Mouse (Mus musculus): ENCODE results near the gene Med8.

Med8 gene

DNA sequence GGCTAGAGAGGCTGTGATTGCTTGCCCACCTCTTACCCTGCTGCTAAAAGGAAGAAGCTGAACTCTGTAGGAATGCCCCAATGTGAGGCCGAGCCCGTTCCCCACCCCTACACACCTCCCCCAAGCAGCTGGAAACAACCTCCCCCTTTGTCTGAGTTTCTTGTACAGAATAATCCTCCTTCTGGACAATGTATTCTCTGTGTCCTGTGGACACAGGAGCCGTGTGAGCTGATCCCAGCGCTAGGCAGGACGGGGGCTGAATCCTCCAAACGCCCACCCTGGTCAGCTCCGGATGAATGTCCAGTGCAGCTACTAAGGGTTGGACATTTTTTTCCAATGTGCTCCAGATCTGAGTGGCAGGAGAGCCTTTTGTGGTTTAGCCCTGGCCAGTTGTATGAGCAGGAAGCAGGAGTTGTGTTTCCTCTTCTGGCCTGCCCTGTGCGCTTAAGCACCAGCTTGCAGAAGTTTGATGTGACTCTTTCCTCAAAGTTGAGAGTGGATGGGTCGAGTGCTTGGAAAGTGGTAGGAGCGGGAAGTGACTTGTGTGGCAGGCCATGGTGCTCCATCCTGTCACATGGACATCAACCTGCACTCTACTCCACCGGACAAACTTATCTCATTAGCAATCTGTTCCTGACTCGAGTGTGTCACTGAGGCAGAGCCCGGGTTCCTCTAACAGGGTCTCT, 8.1 kb downstream of the Med8 start:
- DNase-seq: no peak

DNA sequence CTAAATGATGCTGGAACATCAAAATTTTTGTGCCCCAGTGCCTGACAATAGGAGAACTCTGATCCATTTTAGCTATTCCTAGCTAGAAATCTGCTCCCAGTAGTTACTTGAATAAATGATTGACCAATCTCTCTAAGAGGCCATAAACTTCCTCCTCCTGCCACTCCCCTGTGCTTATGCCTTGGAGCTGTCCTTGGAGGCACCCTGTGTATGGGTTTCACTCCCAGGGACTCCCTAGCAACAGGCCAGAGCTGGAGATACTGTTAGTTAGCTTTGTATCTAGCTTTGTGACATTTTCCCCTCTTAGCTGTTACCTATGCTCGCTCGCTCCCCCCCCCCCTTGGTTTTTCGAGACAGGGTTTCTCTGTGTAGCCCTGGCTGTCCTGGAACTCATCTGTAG, 12.2 kb downstream of the Med8 start:
- no peak for DNase-seq

DNA sequence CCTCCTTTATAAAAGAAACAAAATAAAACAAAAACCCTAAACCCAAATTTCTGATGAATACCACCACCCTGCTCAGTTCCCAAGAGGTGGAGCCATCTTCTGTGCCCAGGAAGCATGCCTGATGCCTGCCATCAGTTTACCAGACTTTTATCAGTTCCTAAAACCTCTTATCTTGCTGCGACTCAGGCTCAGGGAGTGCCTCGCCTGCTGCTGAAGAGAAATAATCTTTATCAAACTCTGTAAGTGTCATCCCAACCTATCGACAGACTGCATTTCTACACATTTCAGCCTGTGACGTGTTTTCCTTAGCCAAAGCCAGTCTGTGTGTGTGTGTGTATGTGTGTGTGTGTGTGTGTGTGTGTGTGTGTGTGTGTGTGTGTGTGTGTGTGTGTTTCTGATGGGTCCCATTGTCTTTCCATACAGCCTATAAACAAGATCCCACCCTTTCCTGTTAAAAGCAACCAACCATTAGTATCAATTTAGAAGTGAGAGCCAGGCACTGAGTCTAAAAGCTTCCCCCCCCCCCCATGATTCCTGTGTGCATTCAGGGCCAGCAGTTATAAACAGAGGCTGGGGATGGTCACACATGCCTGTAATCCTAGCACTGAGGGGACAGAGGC, 15.5 kb downstream of the Med8 start:
- no peak for DNase-seq

DNA sequence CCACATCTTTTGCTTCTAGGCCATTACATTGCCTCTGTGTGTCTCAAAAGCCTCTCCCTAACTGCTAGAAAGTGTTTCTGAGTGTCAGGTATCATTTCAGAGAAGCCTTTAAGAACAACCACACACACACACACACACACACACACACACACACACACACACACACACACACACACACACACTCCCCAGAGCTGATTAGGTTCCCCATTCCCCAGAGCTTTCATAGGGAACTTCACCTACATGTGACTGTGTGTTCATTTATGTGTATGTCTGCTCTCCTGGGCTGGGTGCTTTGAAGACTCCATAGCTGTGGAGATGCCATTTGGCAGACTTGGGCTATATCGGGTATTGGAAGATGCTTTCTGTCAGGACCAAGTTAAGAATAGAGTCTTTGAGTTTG, 16.2 kb downstream of the Med8 start:
- DNase-seq: no peak

DNA sequence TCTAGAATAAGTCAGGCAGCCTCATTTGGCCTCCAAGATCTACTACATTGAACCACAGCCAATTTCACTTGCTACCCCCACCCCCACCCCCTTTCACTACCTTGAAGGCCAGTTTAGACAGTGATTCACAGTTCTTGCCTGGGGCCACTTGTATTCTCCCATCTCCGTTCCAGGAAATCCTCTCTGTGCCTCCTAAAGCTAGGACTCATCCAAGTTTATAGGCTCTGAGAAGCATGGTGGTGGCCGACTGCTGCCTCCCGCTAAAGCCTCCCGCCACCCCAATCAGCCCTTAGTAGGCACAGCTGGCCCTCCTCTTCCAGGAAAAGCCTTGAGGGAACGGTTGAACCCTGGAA, 18.3 kb downstream of the Med8 start:
- DNase-seq: no peak

DNA sequence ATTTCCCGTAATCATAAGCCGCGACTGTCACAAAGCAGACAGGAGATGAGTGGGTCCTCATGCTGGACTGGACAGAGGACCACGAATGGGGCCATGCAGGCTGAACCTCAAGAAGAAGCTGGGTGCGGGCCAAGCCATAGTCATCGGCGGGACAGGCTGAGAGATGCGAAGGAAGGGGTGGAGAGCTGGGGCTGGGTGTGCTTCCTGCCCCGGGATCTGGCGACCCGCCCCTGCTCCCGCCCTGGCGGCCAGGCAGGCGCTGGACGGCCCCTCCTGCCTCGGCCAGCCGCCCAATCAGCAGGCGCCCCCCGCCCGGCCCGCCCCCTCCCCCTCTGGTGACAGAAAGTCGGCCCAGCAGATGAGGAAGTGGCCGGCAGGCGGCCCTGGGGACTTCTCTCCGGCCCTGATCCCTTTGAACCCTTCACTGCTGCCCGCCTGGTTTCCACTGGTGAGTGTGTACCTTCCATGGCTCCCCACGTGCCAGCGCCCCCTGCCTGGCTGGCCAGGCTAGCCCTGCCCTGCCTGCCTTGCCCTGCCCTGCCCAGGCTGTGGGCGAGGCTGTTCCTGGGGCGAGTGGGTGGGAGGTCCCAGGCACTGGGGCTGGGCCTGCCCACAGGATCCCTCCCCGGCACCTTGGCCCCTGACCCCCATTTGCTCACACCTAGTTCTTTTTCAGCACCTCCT, 18.8 kb downstream of the Med8 start, which contains the start of gene Elovl1:
Gene Elovl1 (plus strand): TSS at position 326 of the 684 bp plus-strand sequence.
- DNase-seq: peak; percentile 81 to 85

DNA sequence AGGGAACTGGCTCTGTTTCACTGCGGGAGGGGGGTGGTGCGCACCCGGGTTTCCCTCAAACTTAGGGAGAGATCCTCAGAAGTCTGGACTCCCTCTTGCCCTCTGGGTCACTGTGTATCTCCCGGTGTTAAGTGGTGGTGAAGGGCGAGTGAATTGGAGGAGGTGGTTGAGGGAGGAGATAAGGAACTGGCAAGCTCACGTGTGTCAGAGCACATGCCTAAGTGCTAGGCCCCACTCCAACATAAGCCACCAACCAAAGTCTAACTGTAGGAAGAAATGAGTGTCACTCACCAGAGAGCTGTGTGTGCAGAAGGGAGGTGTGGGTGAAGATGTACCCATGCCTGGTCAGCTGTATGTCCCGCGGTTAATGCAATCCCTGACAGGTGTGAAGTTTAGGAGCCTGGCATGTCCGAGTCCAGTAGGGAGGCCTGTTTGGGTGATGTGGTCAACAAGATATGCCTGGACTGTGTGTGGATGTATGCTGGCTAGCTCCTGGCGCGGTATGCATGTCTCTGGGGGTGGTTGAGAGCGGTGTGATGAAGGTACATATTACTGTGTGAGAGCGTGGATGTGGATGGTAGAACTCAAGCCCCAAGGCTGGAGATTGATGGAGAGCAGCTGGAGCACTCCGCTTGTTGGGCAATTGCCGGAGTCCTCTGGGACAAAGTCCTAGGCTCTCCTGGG, 19.5 kb downstream of the Med8 start:
- no peak for DNase-seq

DNA sequence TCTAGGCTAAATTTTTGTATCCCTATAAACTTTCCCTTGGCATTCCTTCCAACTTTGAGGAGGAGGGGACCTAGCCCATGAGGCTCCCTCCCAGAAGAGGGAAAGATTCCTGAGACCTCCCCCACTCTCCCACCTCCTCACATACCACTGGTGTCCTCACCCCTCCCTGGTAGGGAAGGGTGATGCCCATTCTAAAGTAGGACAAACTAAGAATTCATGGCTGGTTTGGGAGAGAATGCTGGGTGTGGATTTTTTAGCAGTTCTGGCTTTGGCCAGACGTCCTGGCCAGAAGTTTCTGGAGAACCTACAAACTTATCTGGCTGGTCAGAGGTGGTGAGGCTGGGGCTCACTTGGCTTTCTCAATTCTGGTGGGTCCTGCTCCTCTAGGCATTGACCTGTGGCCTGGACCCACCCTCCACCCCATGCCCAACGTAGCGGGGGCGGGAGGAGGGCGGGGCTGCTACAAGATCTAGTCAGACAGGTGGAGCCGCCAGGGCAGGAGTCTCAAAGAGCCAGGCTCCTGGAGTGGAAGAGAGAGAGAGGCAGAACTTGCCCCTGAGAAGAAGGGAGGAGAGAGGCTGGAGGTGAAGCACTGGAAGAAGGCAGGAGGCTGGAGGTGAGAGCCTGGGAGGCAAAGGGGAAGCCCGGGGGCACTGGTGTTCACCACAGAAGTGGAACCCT, 20.2 kb downstream of the Med8 start:
- no peak for DNase-seq

DNA sequence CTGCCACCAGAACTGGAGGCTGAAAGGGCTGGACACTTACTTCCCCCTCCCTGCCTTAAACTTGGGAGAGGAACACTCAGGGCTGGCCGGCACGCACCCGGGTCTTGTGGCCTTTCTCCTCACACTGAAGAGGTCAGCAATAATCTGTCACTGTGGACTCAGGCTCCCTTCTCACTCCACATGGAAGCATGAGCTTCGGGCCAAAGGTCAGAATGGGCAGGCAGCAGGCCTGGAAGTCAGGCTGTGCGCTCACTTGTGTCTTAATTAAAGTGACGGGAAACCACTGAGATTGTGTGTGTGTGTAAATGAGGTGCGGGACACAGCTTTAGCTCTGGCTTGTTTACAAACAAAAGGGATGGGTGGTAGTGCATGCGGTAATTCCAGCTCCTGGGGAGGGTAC, 23.2 kb downstream of the Med8 start:
- DNase-seq: no peak

DNA sequence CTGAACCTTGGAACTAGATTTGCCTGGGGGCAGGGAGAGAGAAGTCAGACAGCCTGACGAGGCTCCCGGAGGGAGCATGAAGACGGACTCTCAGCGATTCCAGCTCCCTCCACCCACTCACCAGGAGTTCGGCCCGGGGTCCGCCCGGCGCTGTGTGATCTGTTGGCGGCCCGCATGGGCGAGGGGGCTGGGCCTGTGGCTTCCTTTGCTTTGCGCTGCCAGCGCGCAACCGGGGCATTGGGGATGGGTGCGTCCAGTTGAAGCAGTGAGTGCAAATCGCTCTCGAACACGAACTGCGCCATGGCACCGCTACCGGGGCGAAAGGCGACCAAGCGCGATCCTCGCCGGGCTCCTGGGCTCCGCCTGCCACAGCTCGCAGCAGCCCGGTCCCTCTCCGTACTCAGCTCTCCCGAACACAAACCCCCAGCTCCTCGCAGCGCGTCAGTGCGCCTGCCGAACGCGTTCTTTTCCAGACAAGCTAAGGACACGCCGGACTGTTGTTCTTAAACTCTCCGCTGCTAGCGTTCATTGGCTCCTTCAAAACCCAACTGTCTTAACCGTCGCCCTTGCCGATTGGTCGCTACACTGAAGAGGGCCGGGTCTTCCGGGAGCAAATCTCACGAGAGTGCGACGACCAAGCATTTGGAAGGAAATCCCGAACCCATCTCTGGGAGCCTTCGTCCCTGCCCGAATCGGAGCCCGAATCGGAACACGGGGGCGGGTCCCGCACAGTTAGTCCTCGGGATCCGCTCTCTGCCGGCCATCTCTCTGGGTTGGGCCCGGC, 27.9 kb downstream of the Med8 start, which contains the start of gene Cdc20:
Gene Cdc20 (minus strand): TSS at position 533 of the 784 bp plus-strand sequence.
- DNase-seq: peak; percentile 74 to 78

DNA sequence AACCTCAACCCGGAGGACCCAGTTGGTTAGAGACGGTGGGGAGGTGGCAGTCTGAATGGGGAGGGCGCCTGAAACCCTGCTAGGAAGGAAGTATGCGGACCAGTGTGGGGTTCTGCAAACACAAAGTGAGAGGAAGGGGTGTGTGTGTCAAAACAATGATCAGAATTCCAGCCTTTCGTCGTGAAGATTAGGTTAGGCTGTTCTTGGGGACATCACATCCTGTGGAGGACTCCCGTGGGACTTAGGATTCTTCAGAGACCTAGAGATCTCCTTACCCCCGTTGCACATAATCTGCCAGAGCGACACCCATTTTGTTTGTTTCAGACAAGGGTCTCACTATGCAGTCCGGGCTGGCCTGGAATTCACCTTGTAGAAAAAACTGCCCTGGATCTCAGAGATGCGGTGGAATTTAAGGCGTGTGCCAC, 28.7 kb downstream of the Med8 start:
- DNase-seq: peak in 1 of 2 experiments; percentile 21

DNA sequence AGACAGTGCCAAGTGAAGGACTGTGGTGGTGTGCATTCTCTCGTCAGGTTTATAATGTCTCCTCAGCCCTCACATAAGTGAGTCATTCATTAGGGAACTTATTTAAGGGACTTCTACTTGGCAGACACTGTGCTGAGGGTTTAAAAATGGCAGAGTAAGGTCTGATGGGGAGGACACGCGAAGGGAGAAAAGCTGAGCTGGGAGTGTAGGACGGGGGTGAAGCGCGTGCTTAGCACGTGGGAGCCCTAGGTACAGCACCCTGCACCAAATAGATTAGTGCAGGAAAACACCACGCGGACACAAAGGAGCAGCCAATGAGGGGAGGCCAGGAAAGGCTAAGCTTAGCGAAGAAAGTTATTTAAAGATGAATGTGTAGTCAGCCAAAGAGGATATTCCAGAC, 36.0 kb downstream of the Med8 start:
- no peak for DNase-seq

DNA sequence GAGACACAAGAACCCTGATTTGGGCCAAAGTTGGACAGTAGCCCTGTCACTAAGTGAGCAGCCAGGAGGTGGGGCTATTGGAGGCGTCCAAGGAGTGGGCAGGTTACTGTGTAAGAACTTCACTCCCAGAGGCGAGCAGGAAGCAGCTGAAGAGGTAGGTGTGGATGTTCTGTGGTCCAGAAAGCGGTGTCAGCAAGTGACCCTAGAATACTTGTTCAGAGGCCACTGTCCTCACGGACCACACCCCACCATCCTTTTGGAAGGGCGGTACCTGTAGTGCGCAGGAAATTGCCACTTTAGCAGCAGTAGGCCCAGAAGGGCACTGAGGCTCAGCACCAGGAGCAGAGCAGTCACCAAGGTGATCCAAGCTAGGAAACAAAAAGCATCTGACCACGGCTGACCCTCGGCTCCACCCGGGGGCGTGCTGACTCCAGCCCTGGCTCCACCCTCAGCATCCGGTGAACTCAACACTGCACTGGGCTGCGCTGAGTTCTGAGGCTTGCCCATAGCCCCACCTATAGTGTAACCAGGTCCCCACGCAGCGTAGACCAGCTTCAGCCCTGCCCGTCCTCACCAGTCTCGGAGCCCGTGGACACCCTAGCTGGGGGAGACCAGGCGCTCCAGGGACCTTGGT, 36.8 kb downstream of the Med8 start:
- no peak for DNase-seq

DNA sequence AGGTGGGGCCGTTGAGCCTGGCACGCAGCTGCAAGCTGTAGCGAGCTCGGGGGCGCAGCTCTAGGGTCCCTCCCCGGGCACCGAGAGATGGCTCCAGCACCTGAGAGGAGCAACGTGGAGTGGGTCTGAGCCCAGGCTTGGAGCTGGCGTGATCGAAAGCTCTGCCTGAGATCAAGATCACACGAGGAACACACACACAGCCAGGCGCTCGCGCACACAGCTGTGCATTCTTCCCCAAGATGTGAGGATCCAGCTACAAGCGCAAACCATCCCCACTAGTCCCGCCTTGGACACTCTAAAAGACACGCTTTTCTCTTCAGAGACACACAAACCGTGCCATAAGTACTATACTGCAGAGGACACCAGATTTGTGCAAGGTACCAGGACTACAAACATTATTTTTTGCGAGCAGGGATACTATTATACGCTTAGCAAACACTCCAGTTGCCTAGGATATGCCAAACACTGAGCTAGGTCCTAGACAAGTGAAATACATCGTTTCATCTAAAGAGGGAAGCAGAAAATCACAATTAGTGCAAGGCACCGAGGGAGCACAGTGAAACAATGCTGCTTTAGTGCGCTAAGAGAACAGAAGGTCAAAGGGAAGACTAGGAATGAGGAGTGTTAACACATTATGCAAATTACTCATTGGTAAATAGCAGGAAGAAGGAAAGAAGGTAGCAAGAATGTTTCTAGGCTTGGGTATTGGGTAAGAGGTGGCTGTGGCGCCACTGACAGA, 37.4 kb downstream of the Med8 start:
- no peak for DNase-seq

DNA sequence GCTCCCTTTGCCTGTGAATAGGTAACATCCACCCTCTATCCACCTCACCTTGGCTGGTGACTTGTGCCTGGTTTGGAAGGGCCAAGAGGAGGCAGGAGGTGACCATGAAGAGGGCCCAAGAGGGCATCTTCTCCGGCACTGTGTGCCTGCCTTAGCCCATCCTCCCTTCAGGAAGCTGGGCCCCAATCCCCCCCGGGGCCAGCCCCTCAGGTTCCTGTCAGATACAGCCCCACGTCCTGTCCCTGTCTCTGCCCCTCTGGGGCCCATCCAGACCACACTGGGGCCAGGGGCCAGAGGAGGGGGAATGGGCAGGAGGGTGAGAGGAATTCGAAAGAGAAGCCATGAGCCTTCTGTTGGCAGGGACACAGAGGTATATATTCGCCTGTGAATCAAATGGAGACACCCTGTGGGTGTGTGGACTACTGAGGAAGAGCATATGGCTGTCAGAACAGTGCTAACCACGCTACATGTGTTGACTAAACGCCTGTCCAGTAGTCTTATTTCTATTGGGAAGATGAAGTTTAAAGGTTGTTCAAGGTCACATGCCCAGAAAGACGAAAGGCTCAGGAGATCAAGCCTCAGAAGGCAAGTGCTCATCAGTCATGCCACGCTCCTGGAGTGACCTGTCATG, 48.3 kb downstream of the Med8 start, which contains the start of gene Mpl:
Gene Mpl (minus strand): TSS at position 169 of the 631 bp plus-strand sequence.
- no peak for DNase-seq

DNA sequence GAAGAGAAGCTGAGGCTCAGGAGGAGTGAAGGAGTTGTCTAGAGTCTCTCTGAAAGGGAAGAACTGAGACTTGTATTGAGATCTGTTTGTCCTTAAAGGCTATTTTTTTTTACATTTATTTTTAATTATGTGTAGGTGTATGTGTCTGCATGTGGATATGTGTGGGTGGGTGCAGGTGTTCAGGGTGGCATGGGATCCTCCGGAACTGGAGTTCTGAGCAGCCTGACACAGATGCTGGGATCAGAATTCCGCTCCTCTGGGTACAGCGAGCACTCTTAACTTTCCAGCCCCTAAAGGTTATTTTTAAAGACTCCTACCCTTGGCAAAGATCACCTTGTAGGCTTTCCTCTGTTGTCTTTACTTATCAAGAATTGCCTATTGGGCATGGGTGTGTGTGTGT, 55.8 kb downstream of the Med8 start:
- no peak for DNase-seq

Measured in spleen, adult 18-20 months (tissue).